In genomic region chr17:30516580-30517340, GRCm38 (mm10) we compare ENCODE assay signal across 32 mouse cellular contexts.
"Had no signal": no experiment of that assay in that cellular context is flagged by ENCODE, and none has a peak within 500 bp of the region (broad histone marks: within the 10 kb centered on the region; RNA-seq: fewer than 3 reads in every experiment).

No protein-coding gene starts in this region.

- ATAC-seq: hindbrain, embryonic 16.5 days; hindbrain, postnatal 0 days; inflammation-experienced regulatory T-cells, adult 6 months; intestine, embryonic 15.5 days; intestine, embryonic 16.5 days; intestine, postnatal 0 days had no signal

- H3K27ac ChIP-seq: heart, embryonic 13.5 days; heart, embryonic 15.5 days; hindbrain, embryonic 10.5 days; hindbrain, embryonic 12.5 days; hindbrain, embryonic 13.5 days; hindbrain, embryonic 14.5 days; hindbrain, embryonic 15.5 days; hindbrain, postnatal 0 days; intestine, embryonic 15.5 days; kidney, embryonic 15.5 days; kidney, postnatal 0 days; layer of hippocampus, adult 2 months; left cerebral cortex, adult 2 months had no signal

- H3K36me3 ChIP-seq: intestine, embryonic 15.5 days had no signal

- H3K9me3 ChIP-seq: heart, embryonic 13.5 days; heart, embryonic 15.5 days; hindbrain, embryonic 10.5 days; hindbrain, embryonic 12.5 days; hindbrain, embryonic 13.5 days; hindbrain, embryonic 15.5 days; intestine, embryonic 15.5 days; kidney, embryonic 15.5 days had no signal

- H3K27me3 ChIP-seq: heart, embryonic 12.5 days; heart, embryonic 13.5 days; heart, embryonic 15.5 days; hindbrain, embryonic 12.5 days; hindbrain, embryonic 13.5 days; hindbrain, embryonic 15.5 days; intestine, embryonic 15.5 days; kidney, embryonic 15.5 days had no signal

- DNase-seq: heart, postnatal 14 days; heart, postnatal 36 days; kidney, adult 11 months; kidney, adult 18-20 months; kidney, adult 2 months; kidney, adult 8-10 months; kidney, adult 9 months; kidney, postnatal 10 days; kidney, postnatal 14 days; kidney, postnatal 25 days; kidney, postnatal 36 days; kidney, postnatal 4 days; layer of hippocampus, adult 9-11 months; layer of hippocampus, postnatal 36 days had no signal

- H3K4me1 ChIP-seq: heart, embryonic 15.5 days; hindbrain, embryonic 12.5 days; intestine, embryonic 15.5 days; kidney, embryonic 15.5 days had no signal

- H3K4me3 ChIP-seq: heart, embryonic 12.5 days; heart, embryonic 13.5 days; heart, embryonic 15.5 days; hindbrain, embryonic 10.5 days; hindbrain, embryonic 12.5 days; hindbrain, embryonic 13.5 days; hindbrain, embryonic 15.5 days; intestine, embryonic 15.5 days; kidney, embryonic 15.5 days; layer of hippocampus, adult 2 months; left cerebral cortex, adult 2 months had no signal
